Mouse (Mus musculus): ENCODE measurements at regions not wholly inside any gene's neighbourhood (a gene's known extent, or its start where the extent isn't known, plus 50 kb on each side); places are given as distances from the start of the nearest gene placed in this dataset.
A peak's percentile ranks its signal among the peaks of the same experiment; 100 is the strongest.

- WGBS, result 41% methylated on average over 7 of the region's 7 CpGs
- DNase-seq (ENCODE audit: extremely low read depth, low read depth, low spot score), result peak; percentile 35
These were observed 702.5 kb upstream of the Adamts5 start for GRCm38 (mm10) chr16:86604166-86604565.

GRCm38 (mm10) chr16:86594992-86595391, 693.4 kb upstream of the Adamts5 start:
- Histone ChIP-seq H3K4me1 (ENCODE audit: control insufficient read depth, insufficient read depth, low read length) (no peaks in the 10 kb centered on the region), H3K27ac (replicated peaks; ENCODE audit: insufficient read depth, low read depth, low read length) (no peak overlapping the region), H3K36me3 (ENCODE audit: control insufficient read depth, insufficient read depth, low read length) (no peaks in the 10 kb centered on the region), H3K27me3 (ENCODE audit: control insufficient read depth, insufficient read depth, low read length) (no peaks in the 10 kb centered on the region), H3K4me3 (ENCODE audit: insufficient read depth, low read depth, low read length) (no peak overlapping the region), H3K9ac (ENCODE audit: low read depth, low read length) (no peak overlapping the region), H3K79me2 (ENCODE audit: control insufficient read depth, insufficient read depth, low read length) (no peaks in the 10 kb centered on the region)
- TF ChIP-seq CTCF (IDR thresholded peaks at IDR 0.05; ENCODE audit: low read depth, low read length), result no peak
- TF ChIP-seq POLR2A (IDR thresholded peaks at IDR 0.05; ENCODE audit: extremely low read depth, insufficient read depth, low read length), result no peak
- 78% methylated on average over 3 of the region's 3 CpGs for WGBS
- no peak for DNase-seq (ENCODE audit: extremely low read depth, low read depth, low spot score)

More at GRCm38 (mm10) chr16:86604166-86604565, 702.5 kb upstream of the Adamts5 start:
- Histone ChIP-seq H3K36me3 (ENCODE audit: control insufficient read depth, insufficient read depth, low read length) (no peaks in the 10 kb centered on the region), H3K27ac (replicated peaks; ENCODE audit: insufficient read depth, low read depth, low read length) (no peak overlapping the region), H3K4me1 (ENCODE audit: control insufficient read depth, insufficient read depth, low read length) (no peaks in the 10 kb centered on the region), H3K9ac (ENCODE audit: low read depth, low read length) (no peak overlapping the region), H3K79me2 (ENCODE audit: control insufficient read depth, insufficient read depth, low read length) (no peaks in the 10 kb centered on the region), H3K27me3 (ENCODE audit: control insufficient read depth, insufficient read depth, low read length) (no peaks in the 10 kb centered on the region), H3K4me3 (ENCODE audit: insufficient read depth, low read depth, low read length) (no peak overlapping the region)
- TF ChIP-seq CTCF (IDR thresholded peaks at IDR 0.05; ENCODE audit: low read depth, low read length) (no peak), POLR2A (IDR thresholded peaks at IDR 0.05; ENCODE audit: extremely low read depth, insufficient read depth, low read length) (no peak)

- peak; percentile 18 for DNase-seq (ENCODE audit: extremely low read depth, low read depth, low spot score)
- 72% methylated on average over 4 of the region's 4 CpGs for WGBS
- H3K9ac ChIP-seq (ENCODE audit: low read depth, low read length), result no peak overlapping the region
- no peak overlapping the region for H3K4me3 ChIP-seq (ENCODE audit: insufficient read depth, low read depth, low read length)
- no peaks in the 10 kb centered on the region for H3K27me3 ChIP-seq (ENCODE audit: control insufficient read depth, insufficient read depth, low read length)
- TF ChIP-seq POLR2A (IDR thresholded peaks at IDR 0.05; ENCODE audit: extremely low read depth, insufficient read depth, low read length), result no peak
- no peak for TF ChIP-seq CTCF (IDR thresholded peaks at IDR 0.05; ENCODE audit: low read depth, low read length)
- no peaks in the 10 kb centered on the region for H3K79me2 ChIP-seq (ENCODE audit: control insufficient read depth, insufficient read depth, low read length)
- no peaks in the 10 kb centered on the region for H3K4me1 ChIP-seq (ENCODE audit: control insufficient read depth, insufficient read depth, low read length)
- H3K36me3 ChIP-seq (ENCODE audit: control insufficient read depth, insufficient read depth, low read length), result no peaks in the 10 kb centered on the region
- no peak overlapping the region for H3K27ac ChIP-seq (replicated peaks; ENCODE audit: insufficient read depth, low read depth, low read length)
These were observed 684.4 kb upstream of the Adamts5 start for GRCm38 (mm10) chr16:86586044-86586443.

GRCm38 (mm10) chr16:86578281-86578680, 676.7 kb upstream of the Adamts5 start:
- WGBS, result 82% methylated on average over 5 of the region's 5 CpGs
- no peaks in the 10 kb centered on the region for H3K36me3 ChIP-seq (ENCODE audit: control insufficient read depth, insufficient read depth, low read length)
- no peaks in the 10 kb centered on the region for H3K27me3 ChIP-seq (ENCODE audit: control insufficient read depth, insufficient read depth, low read length)
- no peaks in the 10 kb centered on the region for H3K79me2 ChIP-seq (ENCODE audit: control insufficient read depth, insufficient read depth, low read length)
- H3K9ac ChIP-seq (ENCODE audit: low read depth, low read length), result no peak overlapping the region
- peak; percentile 12 for DNase-seq (ENCODE audit: extremely low read depth, low read depth, low spot score)
- peaks cover 2% of the 10 kb centered on the region; the same call in 1 of the 2 replicates for H3K4me1 ChIP-seq (ENCODE audit: control insufficient read depth, insufficient read depth, low read length)
- H3K4me3 ChIP-seq (ENCODE audit: insufficient read depth, low read depth, low read length), result no peak overlapping the region
- TF ChIP-seq CTCF (IDR thresholded peaks at IDR 0.05; ENCODE audit: low read depth, low read length) (no peak), POLR2A (IDR thresholded peaks at IDR 0.05; ENCODE audit: extremely low read depth, insufficient read depth, low read length) (no peak)
- H3K27ac ChIP-seq (replicated peaks; ENCODE audit: insufficient read depth, low read depth, low read length), result no peak overlapping the region

- no peak overlapping the region for H3K27ac ChIP-seq (replicated peaks; ENCODE audit: insufficient read depth, low read depth, low read length)
- WGBS, result 83% methylated on average over 4 of the region's 4 CpGs
These were observed 645.9 kb upstream of the Adamts5 start for GRCm38 (mm10) chr16:86547465-86548043.

GRCm38 (mm10) chr16:86546905-86547304, 645.3 kb upstream of the Adamts5 start:
- DNase-seq (ENCODE audit: extremely low read depth, low read depth, low spot score), result no peak
- 87% methylated on average over 3 of the region's 3 CpGs for WGBS
- H3K27me3 ChIP-seq (ENCODE audit: control insufficient read depth, insufficient read depth, low read length), result no peaks in the 10 kb centered on the region
- TF ChIP-seq POLR2A (IDR thresholded peaks at IDR 0.05; ENCODE audit: extremely low read depth, insufficient read depth, low read length) (no peak), CTCF (IDR thresholded peaks at IDR 0.05; ENCODE audit: low read depth, low read length) (no peak)
- no peak overlapping the region for H3K27ac ChIP-seq (replicated peaks; ENCODE audit: insufficient read depth, low read depth, low read length)
- no peaks in the 10 kb centered on the region for H3K79me2 ChIP-seq (ENCODE audit: control insufficient read depth, insufficient read depth, low read length)
- no peak overlapping the region for H3K9ac ChIP-seq (ENCODE audit: low read depth, low read length)
- H3K36me3 ChIP-seq (ENCODE audit: control insufficient read depth, insufficient read depth, low read length), result no peaks in the 10 kb centered on the region
- no peaks in the 10 kb centered on the region for H3K4me1 ChIP-seq (ENCODE audit: control insufficient read depth, insufficient read depth, low read length)
- H3K4me3 ChIP-seq (ENCODE audit: insufficient read depth, low read depth, low read length), result no peak overlapping the region

More at GRCm38 (mm10) chr16:86547465-86548043, 645.9 kb upstream of the Adamts5 start:
- Histone ChIP-seq H3K9ac (ENCODE audit: low read depth, low read length) (no peak overlapping the region), H3K4me3 (ENCODE audit: insufficient read depth, low read depth, low read length) (no peak overlapping the region), H3K4me1 (ENCODE audit: control insufficient read depth, insufficient read depth, low read length) (no peaks in the 10 kb centered on the region), H3K27me3 (ENCODE audit: control insufficient read depth, insufficient read depth, low read length) (no peaks in the 10 kb centered on the region), H3K36me3 (ENCODE audit: control insufficient read depth, insufficient read depth, low read length) (no peaks in the 10 kb centered on the region), H3K79me2 (ENCODE audit: control insufficient read depth, insufficient read depth, low read length) (no peaks in the 10 kb centered on the region)
- DNase-seq (ENCODE audit: extremely low read depth, low read depth, low spot score), result peak; percentile 5
- no peak for TF ChIP-seq CTCF (IDR thresholded peaks at IDR 0.05; ENCODE audit: low read depth, low read length)
- TF ChIP-seq POLR2A (IDR thresholded peaks at IDR 0.05; ENCODE audit: extremely low read depth, insufficient read depth, low read length), result no peak

Measured in liver, adult 2 months (tissue).